Mouse (Mus musculus) stomach, embryonic 15.5 days (tissue): ENCODE data around the gene Plcl2. TPM values are rescaled to one million over a fixed set of nuclear protein-coding genes. Genes with fewer than 3 reads are reported as not detected.
"Not testable (repeated sequence)": the region's sequence is repeated elsewhere in the genome, so short reads cannot be mapped to it uniquely, and the experiment has no call there.

Experiments
- ATAC-seq: fragments of 200-750 bp; cut with Nextera tagmentation; 2 replicates; pipeline ENCODE4 v1.8.0; 2017; ENCODE audit warnings: low read depth, moderate number of reproducible peaks, moderate TSS enrichment; ENCODE audit not compliant: insufficient read depth, low FRiP score
- H3K27ac ChIP-seq: fragments of 300-500 bp; sonication (generic); 2 replicates; pipeline ENCODE4 v1.5.1; 2015; ENCODE audit warnings: mild to moderate bottlenecking, inconsistent platforms
- H3K27me3 ChIP-seq: fragments of 300-500 bp; sonication (generic); replicated peaks from 2 replicates; pipeline ENCODE4 v1.6.1; 2015; ENCODE audit warnings: inconsistent platforms
- H3K36me3 ChIP-seq: fragments of 300-500 bp; sonication (generic); 2 replicates; pipeline ENCODE4 v1.6.1; 2015; ENCODE audit warnings: inconsistent platforms
- H3K4me1 ChIP-seq: fragments of 300-500 bp; sonication (generic); 2 replicates; pipeline ENCODE4 v1.6.1; 2015; ENCODE audit warnings: inconsistent platforms
- H3K4me2 ChIP-seq: fragments of 300-500 bp; sonication (generic); 2 replicates; pipeline ENCODE4 v1.6.1; 2015; ENCODE audit warnings: mild to moderate bottlenecking, inconsistent platforms
- H3K4me3 ChIP-seq: fragments of 300-500 bp; sonication (generic); replicated peaks from 2 replicates; pipeline ENCODE4 v1.5.1; 2015; ENCODE audit warnings: inconsistent platforms
- H3K9ac ChIP-seq: fragments of 300-500 bp; sonication (generic); 2 replicates; pipeline ENCODE4 v1.6.1; 2015; ENCODE audit warnings: inconsistent platforms
- H3K9me3 ChIP-seq: fragments of 300-500 bp; sonication (generic); 2 replicates; pipeline ENCODE4 v1.6.1; 2016; ENCODE audit warnings: inconsistent platforms
- WGBS: fragments of 180-500 bp; shearing (Covaris S2); methylation state at CpG from one replicate; pipeline ENCODE4 v1.1.7; 2015; 5-methylcytosine and 5-hydroxymethylcytosine counted together
- polyA plus RNA-seq: library from polyadenylated mRNA; unstranded; fragments of >200 nt; fragmentation: Nextera tagmentation; extraction: Ambion mirVana; gene quantifications from 2 replicates; pipeline ENCODE4 v1.2.1, GENCODE M21; 2015

Gene Plcl2
- polyA plus RNA-seq, 1 experiment from 2014 or later: 3.7 TPM

GRCm38 (mm10) chr17:50552130-50552529 is 42.9 kb downstream of the Plcl2 start:
- 77% methylated on average over 2 of the region's 2 CpGs for WGBS
- ATAC-seq: no peak
- no peak overlapping the region for H3K4me3 ChIP-seq
- H3K36me3 ChIP-seq: no peaks in the 10 kb centered on the region
- H3K4me1 ChIP-seq: 0 out of 2 replicates have a peak, but pooled peaks cover 5% of the 10 kb centered on the region
- no peaks in the 10 kb centered on the region for H3K9me3 ChIP-seq
- no peak overlapping the region for H3K27ac ChIP-seq
- no peaks in the 10 kb centered on the region for H3K27me3 ChIP-seq
- no peak overlapping the region for H3K9ac ChIP-seq
- H3K4me2 ChIP-seq: no peak overlapping the region

- ATAC-seq: no peak
- H3K4me2 ChIP-seq: no peak overlapping the region
- H3K36me3 ChIP-seq: no peaks in the 10 kb centered on the region
- no peak overlapping the region for H3K9ac ChIP-seq
- 74% methylated on average over 12 of the region's 12 CpGs for WGBS
- H3K9me3 ChIP-seq: no peaks in the 10 kb centered on the region
- no peak overlapping the region for H3K4me3 ChIP-seq
- no peak overlapping the region for H3K27ac ChIP-seq
- 0 out of 2 replicates have a peak, but pooled peaks cover 8% of the 10 kb centered on the region for H3K4me1 ChIP-seq
- no peaks in the 10 kb centered on the region for H3K27me3 ChIP-seq
These were observed 48.5 kb downstream of the Plcl2 start for GRCm38 (mm10) chr17:50557566-50558238.

- no peak overlapping the region for H3K4me2 ChIP-seq
- H3K36me3 ChIP-seq: no peaks in the 10 kb centered on the region
- WGBS: 83% methylated on average over 4 of the region's 4 CpGs
- H3K4me1 ChIP-seq: 0 out of 2 replicates have a peak, but pooled peaks cover 8% of the 10 kb centered on the region
- ATAC-seq: no peak
- H3K27me3 ChIP-seq: no peaks in the 10 kb centered on the region
- H3K27ac ChIP-seq: no peak overlapping the region
- no peak overlapping the region for H3K9ac ChIP-seq
- no peaks in the 10 kb centered on the region for H3K9me3 ChIP-seq
- no peak overlapping the region for H3K4me3 ChIP-seq
These were observed 49.0 kb downstream of the Plcl2 start for GRCm38 (mm10) chr17:50558239-50558625.

- no peak overlapping the region for H3K9ac ChIP-seq
- H3K36me3 ChIP-seq: no peaks in the 10 kb centered on the region
- H3K4me1 ChIP-seq: 0 out of 2 replicates have a peak, but pooled peaks cover 3% of the 10 kb centered on the region
- WGBS: 47% methylated on average over 8 of the region's 8 CpGs
- H3K9me3 ChIP-seq: no peaks in the 10 kb centered on the region
- no peak for ATAC-seq
- H3K27ac ChIP-seq: no peak overlapping the region
- H3K4me3 ChIP-seq: no peak overlapping the region
- H3K27me3 ChIP-seq: no peaks in the 10 kb centered on the region
- H3K4me2 ChIP-seq: no peak overlapping the region
These were observed 56.3 kb downstream of the Plcl2 start for GRCm38 (mm10) chr17:50565376-50566123.

GRCm38 (mm10) chr17:50568846-50569245 is 59.6 kb downstream of the Plcl2 start:
- 87% methylated on average over 2 of the region's 2 CpGs for WGBS

GRCm38 (mm10) chr17:50570228-50570627 is 61.0 kb downstream of the Plcl2 start:
- not testable (repeated sequence) for H3K36me3 ChIP-seq, H3K4me3 ChIP-seq, H3K4me1 ChIP-seq, H3K9ac ChIP-seq, H3K27ac ChIP-seq, ATAC-seq, H3K27me3 ChIP-seq, H3K4me2 ChIP-seq, H3K9me3 ChIP-seq
- 94% methylated on average over 5 of the region's 5 CpGs for WGBS

More at GRCm38 (mm10) chr17:50568846-50569245, 59.6 kb downstream of the Plcl2 start:
- Histone ChIP-seq H3K36me3 (no peaks in the 10 kb centered on the region), H3K4me1 (no peaks in the 10 kb centered on the region), H3K4me3 (no peak overlapping the region), H3K4me2 (no peak overlapping the region), H3K27ac (no peak overlapping the region), H3K9me3 (no peaks in the 10 kb centered on the region), H3K27me3 (no peaks in the 10 kb centered on the region), H3K9ac (no peak overlapping the region)
- no peak for ATAC-seq

GRCm38 (mm10) chr17:50570681-50571398 is 61.6 kb downstream of the Plcl2 start:
- H3K27ac ChIP-seq: no peak overlapping the region
- no peaks in the 10 kb centered on the region for H3K27me3 ChIP-seq
- no peaks in the 10 kb centered on the region for H3K36me3 ChIP-seq
- no peaks in the 10 kb centered on the region for H3K9me3 ChIP-seq
- H3K4me3 ChIP-seq: no peak overlapping the region
- no peak overlapping the region for H3K4me2 ChIP-seq
- no peaks in the 10 kb centered on the region for H3K4me1 ChIP-seq
- ATAC-seq: no peak
- H3K9ac ChIP-seq: no peak overlapping the region
- WGBS: 71% methylated on average over 5 of the region's 5 CpGs

- no peaks in the 10 kb centered on the region for H3K27me3 ChIP-seq
- H3K36me3 ChIP-seq: no peaks in the 10 kb centered on the region
- H3K4me3 ChIP-seq: no peak overlapping the region
- no peak overlapping the region for H3K4me2 ChIP-seq
- no peak for ATAC-seq
- no peaks in the 10 kb centered on the region; the same call in 1 of the 2 replicates for H3K4me1 ChIP-seq
- 88% methylated on average over 12 of the region's 12 CpGs for WGBS
- no peaks in the 10 kb centered on the region for H3K9me3 ChIP-seq
- no peak overlapping the region for H3K27ac ChIP-seq
- no peak overlapping the region for H3K9ac ChIP-seq
These were observed 65.0 kb downstream of the Plcl2 start for GRCm38 (mm10) chr17:50574161-50574560.

- no peak overlapping the region for H3K4me3 ChIP-seq
- no peaks in the 10 kb centered on the region; the same call in 1 of the 2 replicates for H3K4me1 ChIP-seq
- H3K36me3 ChIP-seq: no peaks in the 10 kb centered on the region
- H3K27me3 ChIP-seq: no peaks in the 10 kb centered on the region
- no peak for ATAC-seq
- H3K9ac ChIP-seq: no peak overlapping the region
- 81% methylated on average over 3 of the region's 3 CpGs for WGBS
- no peak overlapping the region for H3K4me2 ChIP-seq
- no peak overlapping the region for H3K27ac ChIP-seq
- no peaks in the 10 kb centered on the region for H3K9me3 ChIP-seq
These were observed 71.2 kb downstream of the Plcl2 start for GRCm38 (mm10) chr17:50580416-50580815.

GRCm38 (mm10) chr17:50586834-50587233 is 77.6 kb downstream of the Plcl2 start:
- H3K4me1 ChIP-seq: no peaks in the 10 kb centered on the region
- no peaks in the 10 kb centered on the region for H3K9me3 ChIP-seq
- ATAC-seq: no peak
- no peak overlapping the region for H3K4me2 ChIP-seq
- no peaks in the 10 kb centered on the region for H3K36me3 ChIP-seq
- no peak overlapping the region for H3K27ac ChIP-seq
- no peaks in the 10 kb centered on the region for H3K27me3 ChIP-seq
- WGBS: 85% methylated on average over 5 of the region's 5 CpGs
- no peak overlapping the region for H3K4me3 ChIP-seq
- H3K9ac ChIP-seq: no peak overlapping the region

- H3K4me2 ChIP-seq: no peak overlapping the region
- H3K9ac ChIP-seq: no peak overlapping the region
- 70% methylated on average over 3 of the region's 3 CpGs for WGBS
- no peak overlapping the region for H3K27ac ChIP-seq
- H3K9me3 ChIP-seq: no peaks in the 10 kb centered on the region
- ATAC-seq: no peak
- H3K4me1 ChIP-seq: no peaks in the 10 kb centered on the region
- H3K36me3 ChIP-seq: no peaks in the 10 kb centered on the region
- H3K4me3 ChIP-seq: no peak overlapping the region
- no peaks in the 10 kb centered on the region for H3K27me3 ChIP-seq
These were observed 78.7 kb downstream of the Plcl2 start for GRCm38 (mm10) chr17:50587941-50588340.

- Histone ChIP-seq H3K4me1 (no peaks in the 10 kb centered on the region), H3K36me3 (no peaks in the 10 kb centered on the region), H3K9me3 (no peaks in the 10 kb centered on the region), H3K27ac (no peak overlapping the region), H3K9ac (no peak overlapping the region), H3K4me3 (no peak overlapping the region), H3K27me3 (no peaks in the 10 kb centered on the region), H3K4me2 (no peak overlapping the region)
- 57% methylated on average over 6 of the region's 6 CpGs for WGBS
- ATAC-seq: no peak
These were observed 91.0 kb downstream of the Plcl2 start for GRCm38 (mm10) chr17:50600178-50600577.
